In the genomic region with DNA sequence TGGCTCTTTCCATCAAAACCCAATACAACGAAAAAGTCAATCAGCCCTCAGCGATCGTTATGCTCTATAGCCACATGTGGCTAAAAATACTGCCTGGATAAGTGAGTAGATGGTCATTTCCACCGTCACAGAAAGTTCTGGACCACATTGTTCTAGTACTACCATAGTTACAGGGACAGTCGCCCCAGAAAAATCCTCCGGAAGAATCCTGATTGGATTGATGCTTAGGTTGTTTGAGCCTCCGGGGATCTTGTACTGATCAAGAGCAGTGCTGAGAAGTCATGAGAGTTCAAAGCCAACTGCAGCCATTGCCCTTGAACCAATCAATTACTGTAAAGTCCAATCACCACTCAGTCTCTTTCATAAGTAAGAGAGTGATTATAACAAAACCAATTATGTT, we compare ENCODE assay signal across 9 mouse cellular contexts. TPM values are rescaled to one million over a fixed set of nuclear protein-coding genes. Genes with fewer than 3 reads are reported as not detected.
A peak's percentile ranks its signal among the peaks of the same experiment; 100 is the strongest.
DNase-seq lines count a peak whose midpoint lies in the region; ATAC-seq lines count a peak whose summit lies in the region.
"Had no signal": no experiment of that assay in that cellular context is flagged by ENCODE, and none has a peak within 500 bp of the region (broad histone marks: within the 10 kb centered on the region; RNA-seq: fewer than 3 reads in every experiment).

No protein-coding gene starts in this region.

- no peaks in the 10 kb centered on the region for H3K27me3 ChIP-seq in heart, embryonic 14.5 days (ENCODE audit: control insufficient read depth, insufficient read depth, low read length)
- H3K27me3 ChIP-seq in neural tube, embryonic 11.5 days (ENCODE audit: control insufficient read depth, insufficient read depth, low read length): no peaks in the 10 kb centered on the region
- H3K27me3 ChIP-seq in hindbrain, embryonic 16.5 days (replicated peaks; ENCODE audit: control insufficient read depth, insufficient read depth, low read length): peaks cover 4% of the 10 kb centered on the region
- no peaks in the 10 kb centered on the region; the same call in 1 of the 2 replicates for H3K27me3 ChIP-seq in stomach, embryonic 15.5 days (replicated peaks)

- 33% methylated on average over 7 of the region's 7 CpGs for WGBS in heart, embryonic 14.5 days
- 20% methylated on average over 7 of the region's 7 CpGs for WGBS in neural tube, embryonic 11.5 days
- 26% methylated on average over 7 of the region's 7 CpGs for WGBS in hindbrain, embryonic 16.5 days
- 46% methylated on average over 7 of the region's 7 CpGs for WGBS in stomach, embryonic 15.5 days

- H3K36me3 ChIP-seq in heart, embryonic 14.5 days (ENCODE audit: control insufficient read depth, insufficient read depth, low read length): no peaks in the 10 kb centered on the region
- H3K36me3 ChIP-seq in neural tube, embryonic 11.5 days (ENCODE audit: control insufficient read depth, insufficient read depth, low read length): no peaks in the 10 kb centered on the region
- no peaks in the 10 kb centered on the region for H3K36me3 ChIP-seq in hindbrain, embryonic 16.5 days (ENCODE audit: control insufficient read depth, insufficient read depth, low read length)
- H3K36me3 ChIP-seq in stomach, embryonic 15.5 days: no peaks in the 10 kb centered on the region

- H3K9me3 ChIP-seq in heart, embryonic 14.5 days (ENCODE audit: control insufficient read depth, low read length): no peaks in the 10 kb centered on the region
- no peaks in the 10 kb centered on the region for H3K9me3 ChIP-seq in neural tube, embryonic 11.5 days (ENCODE audit: control insufficient read depth, low read length)
- H3K9me3 ChIP-seq in hindbrain, embryonic 16.5 days (ENCODE audit: control insufficient read depth, low read length): no peaks in the 10 kb centered on the region
- no peaks in the 10 kb centered on the region for H3K9me3 ChIP-seq in stomach, embryonic 15.5 days

- no peak for ATAC-seq in heart, embryonic 14.5 days (ENCODE audit: insufficient number of reproducible peaks, insufficient read depth, low FRiP score, low read depth)
- ATAC-seq in neural tube, embryonic 11.5 days (ENCODE audit: insufficient read depth, low FRiP score, low TSS enrichment): no peak
- ATAC-seq in hindbrain, embryonic 16.5 days: no peak
- ATAC-seq in stomach, embryonic 15.5 days (ENCODE audit: insufficient read depth, low FRiP score, low read depth): no peak
- ATAC-seq: inflammation-experienced regulatory T-cells, adult 6 months had no signal

- H3K4me1 ChIP-seq in heart, embryonic 14.5 days (ENCODE audit: control insufficient read depth in 2 of 2, insufficient read depth in 2 of 2, low read length in 2 of 2): peaks cover 7 to 8% of the 10 kb centered on the region in 2 experiments; a peak in 1 of 4 replicates
- H3K4me1 ChIP-seq in neural tube, embryonic 11.5 days (ENCODE audit: control insufficient read depth, insufficient read depth, low read length): peaks cover 12% of the 10 kb centered on the region
- H3K4me1 ChIP-seq in hindbrain, embryonic 16.5 days (ENCODE audit: control insufficient read depth, insufficient read depth, low read depth, low read length): peaks cover 11% of the 10 kb centered on the region
- peaks cover 6% of the 10 kb centered on the region; the same call in 1 of the 2 replicates for H3K4me1 ChIP-seq in stomach, embryonic 15.5 days

- 0 out of 2 replicates have a peak overlapping the region, but pooled peaks have one; percentile 1 for H3K9ac ChIP-seq in heart, embryonic 14.5 days (ENCODE audit: low read length)
- H3K9ac ChIP-seq in neural tube, embryonic 11.5 days (ENCODE audit: low read length): no peak overlapping the region
- H3K9ac ChIP-seq in hindbrain, embryonic 16.5 days (ENCODE audit: low read depth, low read length): no peak overlapping the region
- no peak overlapping the region for H3K9ac ChIP-seq in stomach, embryonic 15.5 days

- DNase-seq in heart, postnatal 4 days: no peak
- no peak for DNase-seq in neural tube, embryonic 11.5 days (ENCODE audit: low spot score)
- no peak for DNase-seq in neural tube, embryonic 10.5 days (ENCODE audit: extremely low spot score, low spot score)
- DNase-seq in gastrocnemius, postnatal 25 days: no peak
- DNase-seq in layer of hippocampus, adult 8-10 months (ENCODE audit: low spot score in 2 of 2): no peak

- 0 out of 4 replicates have a peak overlapping the region, but pooled peaks of 1 of the 2 experiments have one; percentile 6 for H3K4me3 ChIP-seq in heart, embryonic 14.5 days (ENCODE audit: control insufficient read depth in 1 of 2, insufficient read depth in 1 of 2, low read depth in 1 of 2, low read length in 2 of 2)
- H3K4me3 ChIP-seq in neural tube, embryonic 11.5 days (ENCODE audit: low read depth, low read length): no peak overlapping the region
- no peak overlapping the region for H3K4me3 ChIP-seq in hindbrain, embryonic 16.5 days (ENCODE audit: low read length)
- H3K4me3 ChIP-seq in stomach, embryonic 15.5 days (replicated peaks): no peak overlapping the region

- H3K4me2 ChIP-seq in heart, embryonic 14.5 days (ENCODE audit: low read length): peak overlapping the region; percentile 54
- H3K4me2 ChIP-seq in neural tube, embryonic 11.5 days (ENCODE audit: low read depth): peak overlapping the region; percentile 17; the same call in 1 of the 2 replicates
- H3K4me2 ChIP-seq in hindbrain, embryonic 16.5 days (ENCODE audit: low read length): peak overlapping the region; percentile 36
- H3K4me2 ChIP-seq in stomach, embryonic 15.5 days: peak overlapping the region; percentile 33; the same call in 1 of the 2 replicates

- H3K27ac ChIP-seq in heart, embryonic 14.5 days (replicated peaks in 1 of 2; ENCODE audit: control insufficient read depth in 1 of 2, insufficient read depth in 1 of 2, low read depth in 2 of 2, low read length in 2 of 2): no peak overlapping the region
- peak overlapping the region; percentile 69 for H3K27ac ChIP-seq in neural tube, embryonic 11.5 days (ENCODE audit: low read depth, low read length)
- no peak overlapping the region for H3K27ac ChIP-seq in hindbrain, embryonic 16.5 days (ENCODE audit: low read depth, low read length)
- H3K27ac ChIP-seq in stomach, embryonic 15.5 days: no peak overlapping the region

RNA-seq across cellular contexts. Expression of gene Pax6, which starts 56.0 kb away (rescaled TPM):
- polyA plus RNA-seq in heart, embryonic 14.5 days (2014; fragmentation: Nextera tagmentation; extraction: Ambion mirVana): 0.12 and 0.23 TPM in 2 replicates
- under 1 TPM in 1 of 2 experiments, not detected in 1; 0.61 TPM for total RNA-seq in heart, postnatal 4 days (2021)
- 28.2 and 30.7 TPM in 2 replicates for polyA plus RNA-seq in neural tube, embryonic 11.5 days (2014; fragmentation: Nextera tagmentation; extraction: Ambion mirVana)
- polyA plus RNA-seq in hindbrain, embryonic 16.5 days (2015; fragmentation: Nextera tagmentation; extraction: Ambion mirVana): 40.7 and 43.8 TPM in 2 replicates
- 2.5 and 4.0 TPM in 2 replicates for polyA plus RNA-seq in stomach, embryonic 15.5 days (2015; fragmentation: Nextera tagmentation; extraction: Ambion mirVana)
- not detected for total RNA-seq in gastrocnemius, postnatal 25 days (2021)
- total RNA-seq in layer of hippocampus, adult 8-10 months (2022): 10 to 100 TPM; 12.5 to 17.6 (median 12.8) TPM
